Mouse (Mus musculus): ENCODE results near the gene Epn3. TPM values are rescaled to one million over a fixed set of nuclear protein-coding genes. Genes with fewer than 3 reads are reported as not detected.

Epn3 gene
- 17.0 and 21.1 TPM in 2 replicates for polyA plus RNA-seq (2015; fragmentation: Nextera tagmentation; extraction: Ambion mirVana)

- WGBS: under 1% methylated on average over 25 of the region's 26 CpGs
- ATAC-seq (ENCODE audit: insufficient read depth, low FRiP score): peak; percentile 76
- Histone ChIP-seq H3K9me3 (replicated peaks; ENCODE audit: control insufficient read depth, low read length) (no peaks in the 10 kb centered on the region), H3K9ac (ENCODE audit: low read length) (peak within 1 kb of the TSS; percentile 76), H3K27me3 (ENCODE audit: control insufficient read depth, insufficient read depth, low read length) (no peaks in the 10 kb centered on the region), H3K4me2 (ENCODE audit: low read depth, low read length) (peak within 1 kb of the TSS; percentile 52), H3K4me3 (replicated peaks; ENCODE audit: low read length) (peak within 1 kb of the TSS; percentile 47), H3K36me3 (ENCODE audit: control insufficient read depth, insufficient read depth, low read length) (no peaks in the 10 kb centered on the region), H3K4me1 (ENCODE audit: control insufficient read depth, insufficient read depth, low read length) (peaks cover 24% of the 10 kb centered on the region), H3K27ac (ENCODE audit: low read length) (peak within 1 kb of the TSS; percentile 98)
Measured at GRCm38 (mm10) chr11:94499661-94500152, at the start of gene Epn3. TSS of gene Epn3 (minus strand) at chr11:94499974.

- WGBS: 3% methylated on average over 49 of the region's 49 CpGs
- peak; percentile 87 for ATAC-seq (ENCODE audit: insufficient read depth, low FRiP score)
Measured at GRCm38 (mm10) chr11:94548888-94549690, 49.3 kb upstream of the Epn3 start, which contains the start of gene Rsad1. TSS of gene Rsad1 (minus strand) at chr11:94549255.

GRCm38 (mm10) chr11:94548041-94548784 is 48.4 kb upstream of the Epn3 start:
- Histone ChIP-seq H3K9me3 (replicated peaks; ENCODE audit: control insufficient read depth, low read length) (no peaks in the 10 kb centered on the region), H3K4me2 (ENCODE audit: low read depth, low read length) (peak overlapping the region; percentile 84), H3K4me3 (replicated peaks; ENCODE audit: low read length) (peak overlapping the region; percentile 63), H3K27ac (ENCODE audit: low read length) (no peak overlapping the region), H3K36me3 (ENCODE audit: control insufficient read depth, insufficient read depth, low read length) (no peaks in the 10 kb centered on the region), H3K27me3 (ENCODE audit: control insufficient read depth, insufficient read depth, low read length) (no peaks in the 10 kb centered on the region), H3K4me1 (ENCODE audit: control insufficient read depth, insufficient read depth, low read length) (peaks cover 6% of the 10 kb centered on the region), H3K9ac (ENCODE audit: low read length) (peak overlapping the region; percentile 78)
- peak; percentile 2; the same call in 1 of the 2 replicates for ATAC-seq (ENCODE audit: insufficient read depth, low FRiP score)
- 11% methylated on average over 24 of the region's 24 CpGs for WGBS

More at GRCm38 (mm10) chr11:94548888-94549690, 49.3 kb upstream of the Epn3 start, which contains the start of gene Rsad1:
- Histone ChIP-seq H3K36me3 (ENCODE audit: control insufficient read depth, insufficient read depth, low read length) (no peaks in the 10 kb centered on the region), H3K4me3 (replicated peaks; ENCODE audit: low read length) (peak within 1 kb of the TSS; percentile 63), H3K4me1 (ENCODE audit: control insufficient read depth, insufficient read depth, low read length) (peaks cover 6% of the 10 kb centered on the region), H3K4me2 (ENCODE audit: low read depth, low read length) (peak within 1 kb of the TSS; percentile 84), H3K9ac (ENCODE audit: low read length) (peak within 1 kb of the TSS; percentile 78), H3K27ac (ENCODE audit: low read length) (peak within 1 kb of the TSS; percentile 86), H3K27me3 (ENCODE audit: control insufficient read depth, insufficient read depth, low read length) (no peaks in the 10 kb centered on the region), H3K9me3 (replicated peaks; ENCODE audit: control insufficient read depth, low read length) (no peaks in the 10 kb centered on the region)

GRCm38 (mm10) chr11:94547271-94547670 is 47.5 kb upstream of the Epn3 start:
- Histone ChIP-seq H3K36me3 (ENCODE audit: control insufficient read depth, insufficient read depth, low read length) (no peaks in the 10 kb centered on the region), H3K4me3 (replicated peaks; ENCODE audit: low read length) (no peak overlapping the region), H3K4me2 (ENCODE audit: low read depth, low read length) (no peak overlapping the region), H3K4me1 (ENCODE audit: control insufficient read depth, insufficient read depth, low read length) (peaks cover 6% of the 10 kb centered on the region), H3K9me3 (replicated peaks; ENCODE audit: control insufficient read depth, low read length) (no peaks in the 10 kb centered on the region), H3K27ac (ENCODE audit: low read length) (no peak overlapping the region), H3K27me3 (ENCODE audit: control insufficient read depth, insufficient read depth, low read length) (no peaks in the 10 kb centered on the region), H3K9ac (ENCODE audit: low read length) (no peak overlapping the region)
- WGBS: 93% methylated on average over 6 of the region's 6 CpGs
- no peak for ATAC-seq (ENCODE audit: insufficient read depth, low FRiP score)

- no peak overlapping the region for H3K27ac ChIP-seq (ENCODE audit: low read length)
- no peak overlapping the region for H3K4me2 ChIP-seq (ENCODE audit: low read depth, low read length)
- no peak overlapping the region for H3K9ac ChIP-seq (ENCODE audit: low read length)
- H3K4me3 ChIP-seq (replicated peaks; ENCODE audit: low read length): no peak overlapping the region
- ATAC-seq (ENCODE audit: insufficient read depth, low FRiP score): no peak
- no peaks in the 10 kb centered on the region for H3K9me3 ChIP-seq (replicated peaks; ENCODE audit: control insufficient read depth, low read length)
- WGBS: 84% methylated on average over 5 of the region's 5 CpGs
- no peaks in the 10 kb centered on the region for H3K27me3 ChIP-seq (ENCODE audit: control insufficient read depth, insufficient read depth, low read length)
- no peaks in the 10 kb centered on the region for H3K36me3 ChIP-seq (ENCODE audit: control insufficient read depth, insufficient read depth, low read length)
- peaks cover 6% of the 10 kb centered on the region for H3K4me1 ChIP-seq (ENCODE audit: control insufficient read depth, insufficient read depth, low read length)
Measured at GRCm38 (mm10) chr11:94546381-94546780, 46.6 kb upstream of the Epn3 start.

- ATAC-seq (ENCODE audit: insufficient read depth, low FRiP score): no peak
- Histone ChIP-seq H3K4me3 (replicated peaks; ENCODE audit: low read length) (no peak overlapping the region), H3K9me3 (replicated peaks; ENCODE audit: control insufficient read depth, low read length) (no peaks in the 10 kb centered on the region), H3K4me1 (ENCODE audit: control insufficient read depth, insufficient read depth, low read length) (peaks cover 6% of the 10 kb centered on the region; the same call in 1 of the 2 replicates), H3K36me3 (ENCODE audit: control insufficient read depth, insufficient read depth, low read length) (no peaks in the 10 kb centered on the region), H3K27me3 (ENCODE audit: control insufficient read depth, insufficient read depth, low read length) (no peaks in the 10 kb centered on the region), H3K4me2 (ENCODE audit: low read depth, low read length) (peak overlapping the region; percentile 6; the same call in 1 of the 2 replicates), H3K9ac (ENCODE audit: low read length) (peak overlapping the region; percentile 14; the same call in 1 of the 2 replicates), H3K27ac (ENCODE audit: low read length) (no peak overlapping the region)
- WGBS: 62% methylated on average over 18 of the region's 18 CpGs
Measured at GRCm38 (mm10) chr11:94544422-94544821, 44.6 kb upstream of the Epn3 start.

- Histone ChIP-seq H3K4me2 (ENCODE audit: low read depth, low read length) (peak overlapping the region; percentile 6), H3K27me3 (ENCODE audit: control insufficient read depth, insufficient read depth, low read length) (no peaks in the 10 kb centered on the region), H3K27ac (ENCODE audit: low read length) (0 out of 2 replicates have a peak overlapping the region, but pooled peaks have one; percentile 19), H3K4me3 (replicated peaks; ENCODE audit: low read length) (no peak overlapping the region), H3K4me1 (ENCODE audit: control insufficient read depth, insufficient read depth, low read length) (peaks cover 6% of the 10 kb centered on the region; the same call in 1 of the 2 replicates), H3K9ac (ENCODE audit: low read length) (no peak overlapping the region), H3K36me3 (ENCODE audit: control insufficient read depth, insufficient read depth, low read length) (no peaks in the 10 kb centered on the region), H3K9me3 (replicated peaks; ENCODE audit: control insufficient read depth, low read length) (no peaks in the 10 kb centered on the region)
- peak; percentile 39; the same call in 1 of the 2 replicates for ATAC-seq (ENCODE audit: insufficient read depth, low FRiP score)
- WGBS: 21% methylated on average over 9 of the region's 9 CpGs
Measured at GRCm38 (mm10) chr11:94543932-94544331, 44.2 kb upstream of the Epn3 start.

GRCm38 (mm10) chr11:94543344-94543743 is 43.6 kb upstream of the Epn3 start:
- Histone ChIP-seq H3K36me3 (ENCODE audit: control insufficient read depth, insufficient read depth, low read length) (no peaks in the 10 kb centered on the region), H3K27ac (ENCODE audit: low read length) (0 out of 2 replicates have a peak overlapping the region, but pooled peaks have one; percentile 19), H3K4me1 (ENCODE audit: control insufficient read depth, insufficient read depth, low read length) (peaks cover 5% of the 10 kb centered on the region; the same call in 1 of the 2 replicates), H3K4me2 (ENCODE audit: low read depth, low read length) (no peak overlapping the region), H3K27me3 (ENCODE audit: control insufficient read depth, insufficient read depth, low read length) (no peaks in the 10 kb centered on the region), H3K9me3 (replicated peaks; ENCODE audit: control insufficient read depth, low read length) (no peaks in the 10 kb centered on the region), H3K9ac (ENCODE audit: low read length) (no peak overlapping the region), H3K4me3 (replicated peaks; ENCODE audit: low read length) (no peak overlapping the region)
- 86% methylated on average over 12 of the region's 12 CpGs for WGBS
- no peak for ATAC-seq (ENCODE audit: insufficient read depth, low FRiP score)
